Mouse (Mus musculus): Measurements from ENCODE around the gene Tctn3.

Tctn3 gene

DNA sequence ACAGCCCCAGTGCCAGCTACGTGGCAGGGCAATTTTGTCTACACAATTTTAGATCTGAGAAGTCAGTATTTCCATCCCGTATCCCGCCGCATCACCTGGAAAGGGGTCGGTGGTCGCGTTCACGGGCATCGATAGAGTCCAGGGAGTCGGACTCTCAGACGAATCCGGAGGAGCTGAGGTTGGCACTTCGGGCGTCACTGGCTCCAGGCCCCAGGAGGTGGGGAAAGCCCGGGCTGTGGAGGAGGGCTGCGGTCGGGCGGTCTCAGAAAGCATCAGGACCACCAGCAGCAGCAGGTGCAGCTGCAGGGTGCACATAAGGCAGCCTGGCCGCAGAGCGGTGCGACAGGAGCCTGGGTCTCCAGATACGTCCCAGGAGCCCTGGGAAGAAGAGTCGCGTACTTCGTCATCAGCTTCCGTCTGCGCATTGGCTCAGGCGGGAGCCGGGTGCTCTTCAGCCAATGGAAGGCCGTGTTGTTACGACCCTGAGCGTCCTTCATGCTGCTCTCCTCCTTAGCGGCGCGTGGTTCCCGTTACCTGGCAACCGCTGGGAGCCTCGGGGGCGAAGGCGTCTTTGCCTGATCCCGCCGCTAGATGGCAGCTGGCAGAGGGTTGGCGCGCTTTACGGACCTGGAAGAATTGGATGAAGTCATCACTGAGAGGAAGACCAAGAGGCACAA is at the start of gene Tctn3, which contains the start of gene Entpd1:
TSS of gene Tctn3 (minus strand) at position 404 of the 677 bp plus-strand sequence.
TSS of gene Entpd1 (plus strand) at position 537 of the 677 bp plus-strand sequence.
- peak; percentile 94 for DNase-seq (ENCODE audit: low spot score)

- DNase-seq (ENCODE audit: low spot score): no peak
Observed at GRCm38 (mm10) chr19:40661108-40661507, 49.1 kb upstream of the Tctn3 start.

DNA sequence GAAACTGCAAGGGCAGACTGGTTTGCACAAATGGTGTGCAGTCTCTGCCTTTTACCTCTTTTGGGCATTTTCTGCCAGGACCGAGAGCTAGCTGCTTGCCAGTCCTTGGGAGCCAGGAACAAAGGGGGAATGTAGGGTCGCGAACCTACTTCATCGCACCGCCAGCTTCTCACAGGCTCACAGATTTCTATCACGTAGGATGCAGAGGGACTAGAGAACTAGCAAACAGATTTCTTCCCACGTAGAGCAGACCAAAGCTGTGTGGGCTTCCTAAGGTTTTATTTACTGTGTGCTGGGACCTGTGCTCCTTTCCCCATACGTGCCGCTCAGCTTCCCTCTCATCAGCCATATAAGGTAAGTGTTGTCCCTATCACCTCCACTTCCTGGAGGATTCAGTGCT is 48.5 kb upstream of the Tctn3 start:
- no peak for DNase-seq (ENCODE audit: low spot score)

- peak; percentile 18 for DNase-seq (ENCODE audit: low spot score)
Observed at GRCm38 (mm10) chr19:40659651-40660478, 47.8 kb upstream of the Tctn3 start.

DNA sequence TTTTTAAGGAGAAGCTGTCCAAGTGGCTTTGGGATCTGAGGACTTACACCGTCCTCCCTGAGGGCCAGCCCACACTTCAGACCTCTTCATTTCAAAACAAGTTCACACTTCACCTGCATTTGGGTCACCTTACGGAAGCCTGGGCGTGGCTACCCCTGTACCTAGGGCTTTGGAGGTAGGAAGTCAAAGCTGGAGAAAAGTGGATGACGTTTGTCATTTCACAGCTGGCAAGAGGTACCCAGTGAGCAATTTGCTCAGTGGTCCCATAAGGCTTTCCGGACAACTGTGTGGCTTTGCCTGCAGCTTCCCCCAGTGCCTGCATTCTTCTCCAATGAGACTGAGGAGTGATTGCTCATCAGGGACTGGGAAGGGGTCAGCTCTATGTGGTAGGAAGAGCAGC is 46.9 kb upstream of the Tctn3 start:
- DNase-seq (ENCODE audit: low spot score): no peak

GRCm38 (mm10) chr19:40658281-40658680 is 46.2 kb upstream of the Tctn3 start:
- no peak for DNase-seq (ENCODE audit: low spot score)

GRCm38 (mm10) chr19:40656207-40656606 is 44.2 kb upstream of the Tctn3 start:
- DNase-seq (ENCODE audit: low spot score): no peak

DNA sequence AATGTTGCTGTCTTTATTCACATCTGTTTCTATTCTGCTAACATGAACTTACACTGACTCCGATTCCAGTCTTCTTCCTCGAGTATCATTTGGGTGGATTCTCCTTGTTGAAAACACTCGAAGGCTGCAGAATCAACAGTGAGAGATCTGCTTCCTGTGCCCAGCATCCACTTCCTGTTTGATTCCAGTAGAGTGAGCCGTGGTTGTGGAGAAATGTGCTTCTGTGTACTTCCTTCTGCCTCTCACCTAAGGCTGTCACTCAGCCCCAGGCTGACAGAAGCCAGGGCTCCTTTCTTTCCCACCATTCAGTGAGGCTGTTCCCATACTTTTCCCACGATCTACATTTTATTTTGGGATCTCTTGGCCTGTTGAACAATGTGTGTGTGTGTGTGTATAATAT is 38.1 kb upstream of the Tctn3 start:
- no peak for DNase-seq (ENCODE audit: low spot score)

DNA sequence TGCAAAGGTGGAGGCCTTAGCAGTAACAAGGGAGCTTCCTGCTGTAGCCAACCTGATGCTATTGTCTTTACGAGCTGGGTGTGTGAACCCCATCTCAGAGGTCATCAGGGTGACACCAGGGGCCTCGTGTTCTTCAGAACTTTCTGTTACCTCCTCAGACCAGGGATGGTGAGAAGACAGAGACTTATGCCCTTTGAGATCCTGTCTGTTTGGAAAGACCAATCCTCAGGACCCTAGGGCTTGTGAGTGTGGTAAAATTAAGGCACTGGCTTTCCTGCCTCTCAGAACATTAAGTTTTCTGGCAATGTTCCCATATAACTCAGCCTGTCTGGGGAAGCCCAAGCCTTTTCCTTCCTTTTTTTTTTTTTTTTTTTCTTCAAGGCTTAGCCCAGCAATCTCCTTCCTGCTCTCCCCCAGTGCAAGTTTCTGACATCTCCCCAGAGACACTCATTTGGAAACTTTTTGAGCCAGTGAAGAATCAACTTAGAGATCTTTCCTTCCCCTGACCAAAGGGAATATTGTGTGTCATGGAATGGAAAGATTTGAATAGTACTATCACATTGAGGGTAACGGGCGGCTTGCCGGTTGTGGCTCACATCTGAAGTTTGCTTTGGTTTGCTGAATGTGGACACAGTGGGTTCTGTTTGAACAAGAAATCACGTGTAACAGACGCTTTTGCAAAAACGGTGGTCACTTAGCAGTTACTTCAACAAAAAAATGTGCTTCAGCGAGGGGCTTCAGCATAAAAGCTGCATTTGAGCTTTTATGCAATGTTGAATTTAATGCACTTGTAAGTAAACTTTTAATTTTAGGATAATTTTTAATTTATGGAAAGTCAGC is 35.5 kb upstream of the Tctn3 start:
- DNase-seq (ENCODE audit: low spot score): no peak

- DNase-seq (ENCODE audit: low spot score): no peak
Observed at GRCm38 (mm10) chr19:40646379-40646778, 34.3 kb upstream of the Tctn3 start.

DNA sequence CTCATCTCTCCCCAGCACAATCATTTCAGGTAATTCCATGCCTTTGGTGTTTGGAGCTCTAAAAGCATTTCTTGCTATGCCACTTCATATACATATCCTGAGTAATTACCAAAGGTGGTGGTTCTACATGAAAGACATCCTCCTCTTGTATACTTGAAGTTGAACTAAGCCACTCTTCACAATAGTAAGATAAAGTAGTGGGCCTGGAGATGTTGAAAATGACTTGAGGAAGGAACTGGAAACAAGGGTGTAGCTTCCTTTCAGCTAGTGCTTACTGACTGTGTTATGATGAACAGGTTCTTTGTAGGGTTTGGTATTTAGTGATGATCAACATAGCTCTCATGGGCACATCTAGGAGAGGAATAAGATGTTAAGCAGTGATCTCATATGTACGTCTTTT is 31.8 kb upstream of the Tctn3 start:
- DNase-seq (ENCODE audit: low spot score): no peak

DNA sequence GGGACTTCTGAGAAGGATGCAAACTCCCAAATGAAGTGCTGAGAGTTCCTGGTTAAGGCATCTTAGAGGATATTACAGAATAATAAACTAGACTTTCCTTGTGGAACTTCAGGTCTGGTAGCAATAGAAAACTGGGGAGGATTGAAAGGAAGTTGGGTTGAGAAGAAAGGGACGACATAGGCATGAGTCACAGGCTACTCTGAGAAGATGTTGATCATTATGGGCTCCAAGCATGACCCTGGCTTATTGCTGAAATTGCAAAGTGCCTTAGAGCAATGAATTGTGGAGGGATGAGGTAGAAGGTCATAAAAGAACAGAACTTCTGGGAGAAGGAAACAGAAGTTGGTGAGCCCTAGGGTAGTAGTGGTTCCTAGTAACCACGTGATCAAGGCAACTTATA is 28.8 kb upstream of the Tctn3 start:
- DNase-seq (ENCODE audit: low spot score): no peak

- DNase-seq (ENCODE audit: low spot score): no peak
Observed at GRCm38 (mm10) chr19:40639729-40640304, 27.8 kb upstream of the Tctn3 start.

GRCm38 (mm10) chr19:40638582-40638981 is 26.5 kb upstream of the Tctn3 start:
- no peak for DNase-seq (ENCODE audit: low spot score)

DNA sequence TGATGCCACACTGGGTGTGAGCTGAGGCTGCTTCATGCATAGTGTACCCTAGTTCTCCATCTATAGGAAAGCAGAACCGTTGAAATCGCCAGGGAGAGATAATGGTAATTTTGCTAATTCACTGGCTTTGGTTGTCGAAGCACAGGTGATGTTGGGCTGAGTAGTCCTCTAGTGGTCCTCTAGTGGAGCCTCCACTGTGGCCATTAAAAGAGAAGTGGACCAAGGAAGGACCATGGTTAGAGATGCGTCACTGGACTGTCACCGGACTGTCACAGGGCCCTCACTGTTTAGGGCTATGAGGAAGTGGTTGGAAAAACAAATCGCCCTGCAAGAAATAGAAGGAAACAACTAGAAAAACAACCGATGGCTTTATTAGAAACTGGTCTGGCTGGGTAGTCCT is 25.6 kb upstream of the Tctn3 start:
- no peak for DNase-seq (ENCODE audit: low spot score)

- no peak for DNase-seq (ENCODE audit: low spot score)
Observed at GRCm38 (mm10) chr19:40637091-40637490, 25.1 kb upstream of the Tctn3 start.

DNA sequence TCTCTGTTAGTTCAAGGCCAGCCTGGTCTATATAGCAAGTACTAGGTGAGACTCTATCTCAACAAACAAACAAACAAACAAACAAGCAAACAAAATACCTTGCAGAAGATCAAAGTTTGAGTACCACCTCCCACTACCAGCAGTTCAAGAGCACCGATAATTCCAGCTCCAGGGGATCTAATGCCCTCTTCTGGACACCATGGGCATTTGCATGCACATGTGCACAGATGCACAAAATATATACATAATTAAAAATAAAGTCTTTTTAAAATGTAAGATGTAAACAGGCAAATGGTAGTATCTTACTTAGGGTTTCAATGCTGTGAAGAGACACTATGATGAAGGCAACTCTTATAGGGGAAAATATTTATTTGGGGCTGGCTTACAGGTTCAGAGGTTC is 21.1 kb upstream of the Tctn3 start:
- no peak for DNase-seq (ENCODE audit: low spot score)

DNA sequence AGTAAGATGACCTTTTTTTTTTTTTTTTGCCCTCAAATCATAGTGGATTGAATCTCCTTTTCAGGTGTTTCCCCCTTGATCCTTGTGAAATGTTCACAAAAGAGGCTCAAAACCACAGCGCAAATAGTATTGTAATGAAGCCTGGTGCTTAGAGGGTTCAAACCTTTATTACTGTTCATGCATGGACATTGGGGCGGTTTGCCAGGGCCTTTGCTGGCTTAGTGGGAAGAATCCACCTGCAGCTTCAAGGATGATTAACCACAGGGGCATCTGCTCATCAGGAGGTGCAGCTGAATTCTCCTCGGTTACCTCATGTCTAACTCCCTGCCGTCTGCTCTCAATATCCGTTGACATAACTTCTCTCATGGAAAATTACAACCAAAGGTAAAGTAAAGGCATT is 20.6 kb upstream of the Tctn3 start:
- no peak for DNase-seq (ENCODE audit: low spot score)

DNA sequence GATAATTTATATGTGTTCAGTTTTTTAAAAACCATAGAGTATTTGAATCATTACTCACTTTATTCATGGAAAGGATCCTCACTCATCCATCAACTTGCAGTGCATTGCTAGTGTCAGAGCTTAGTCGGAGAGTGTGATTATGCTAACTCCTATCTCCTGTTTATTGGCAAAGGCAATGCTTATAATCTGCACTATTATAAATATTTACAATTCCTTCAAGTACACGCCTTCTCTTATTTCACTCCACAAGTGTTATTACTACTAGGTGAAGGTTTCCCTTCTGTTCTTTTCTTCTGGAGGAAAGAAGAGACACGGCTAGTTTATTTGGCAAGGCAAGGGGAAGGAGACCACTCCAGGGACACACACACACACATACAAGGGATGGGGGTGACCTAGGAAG is 20.2 kb upstream of the Tctn3 start:
- no peak for DNase-seq (ENCODE audit: low spot score)

DNA sequence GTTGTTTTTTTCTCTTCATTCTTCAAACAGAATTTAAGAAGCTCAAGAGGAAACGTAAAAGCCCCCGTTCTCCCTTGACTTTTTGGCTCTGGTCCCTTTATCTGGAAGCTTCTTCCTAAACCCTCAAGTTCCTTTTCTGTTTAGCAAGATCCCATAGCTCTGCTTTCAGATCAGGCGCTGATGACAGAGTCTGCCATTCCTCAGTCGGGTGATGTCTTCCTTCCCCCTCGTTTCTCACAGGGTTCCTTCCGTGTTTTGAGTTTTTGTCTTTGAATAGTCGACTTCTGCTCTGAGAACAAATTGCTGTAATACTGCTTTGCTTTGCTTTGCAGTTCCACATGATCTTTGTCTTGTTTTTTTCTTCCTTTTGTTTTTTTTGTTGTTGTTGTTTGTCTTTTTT is 18.6 kb upstream of the Tctn3 start:
- DNase-seq (ENCODE audit: low spot score): no peak

GRCm38 (mm10) chr19:40630096-40630495 is 18.1 kb upstream of the Tctn3 start:
- DNase-seq (ENCODE audit: low spot score): no peak

GRCm38 (mm10) chr19:40628950-40629349 is 16.9 kb upstream of the Tctn3 start:
- DNase-seq (ENCODE audit: low spot score): no peak

Data from ovary, postnatal 36 days (tissue).